Mouse (Mus musculus) heart, postnatal 0 days (tissue): ENCODE measurements around the gene Prtg.

Experiments
- CTCF ChIP-seq: IDR thresholded peaks from 2 replicates; pipeline ENCODE4 v1.5.1; 2016; ENCODE audit warnings: antibody characterized with exemption, control low read depth, low read depth
- EP300 ChIP-seq: IDR thresholded peaks from 2 replicates; pipeline ENCODE4 v1.6.1; 2016; ENCODE audit warnings: antibody characterized with exemption, low read depth

- TF ChIP-seq CTCF (no peak), EP300 (no peak)
These were observed 95.4 kb downstream of the Prtg start for GRCm38 (mm10) chr9:72902057-72902456.
